Mouse (Mus musculus): ENCODE measurements around the gene Tor1aip2.

- TF ChIP-seq CTCF (IDR thresholded peaks at IDR 0.05; ENCODE audit: low read depth, low read length) (no peak), POLR2A (IDR thresholded peaks at IDR 0.05; ENCODE audit: extremely low read depth, insufficient read depth, low read length) (no peak)
Measured at GRCm38 (mm10) chr1:156085770-156086169, 50.6 kb downstream of the Tor1aip2 start.
